Mouse (Mus musculus): ENCODE measurements around the gene Tmem117. TPM values are rescaled to one million over a fixed set of nuclear protein-coding genes. Genes with fewer than 3 reads are reported as not detected.

The Tmem117 gene
- polyA plus RNA-seq (2015; fragmentation: Nextera tagmentation; extraction: Ambion mirVana): 3.3 and 3.8 TPM in 2 replicates

GRCm38 (mm10) chr15:94628830-94629601 lies at the start of gene Tmem117:
Gene Tmem117 (plus strand): TSS chr15:94629232.
- Histone ChIP-seq H3K27me3 (peaks cover 18% of the 10 kb centered on the region), H3K27ac (no peak within 1 kb of the TSS), H3K36me3 (no peaks in the 10 kb centered on the region), H3K4me1 (replicated peaks) (0 out of 2 replicates have a peak, but pooled peaks cover 2% of the 10 kb centered on the region), H3K9me3 (no peaks in the 10 kb centered on the region), H3K4me3 (replicated peaks) (peak within 1 kb of the TSS; percentile 69), H3K4me2 (replicated peaks) (peak within 1 kb of the TSS; percentile 98), H3K9ac (replicated peaks) (peak within 1 kb of the TSS; percentile 78)
- whole genome bisulfite sequencing: under 1% methylated on average over 54 of the region's 96 CpGs
- ATAC-seq: peak; percentile 89

GRCm38 (mm10) chr15:94582000-94582593 lies 46.9 kb upstream of the Tmem117 start:
- no peak overlapping the region for H3K9ac ChIP-seq (replicated peaks)
- no peak for ATAC-seq
- H3K4me1 ChIP-seq (replicated peaks): peaks cover 5% of the 10 kb centered on the region; the same call in 1 of the 2 replicates
- 65% methylated on average over 7 of the region's 7 CpGs for WGBS
- H3K4me3 ChIP-seq (replicated peaks): no peak overlapping the region
- H3K9me3 ChIP-seq: no peaks in the 10 kb centered on the region
- peaks cover 73% of the 10 kb centered on the region for H3K36me3 ChIP-seq
- no peak overlapping the region for H3K27ac ChIP-seq
- H3K27me3 ChIP-seq: no peaks in the 10 kb centered on the region
- H3K4me2 ChIP-seq (replicated peaks): no peak overlapping the region

- Histone ChIP-seq H3K27me3 (no peaks in the 10 kb centered on the region), H3K36me3 (peaks cover 71% of the 10 kb centered on the region), H3K27ac (no peak overlapping the region), H3K9me3 (no peaks in the 10 kb centered on the region), H3K9ac (replicated peaks) (no peak overlapping the region), H3K4me2 (replicated peaks) (no peak overlapping the region), H3K4me1 (replicated peaks) (peaks cover 11% of the 10 kb centered on the region), H3K4me3 (replicated peaks) (no peak overlapping the region)
- no peak for ATAC-seq
- WGBS: 93% methylated on average over 10 of the region's 10 CpGs
Observed at GRCm38 (mm10) chr15:94583153-94583552, 45.9 kb upstream of the Tmem117 start.

- Histone ChIP-seq H3K4me1 (replicated peaks) (peaks cover 21% of the 10 kb centered on the region), H3K9me3 (no peaks in the 10 kb centered on the region), H3K27me3 (no peaks in the 10 kb centered on the region), H3K36me3 (peaks cover 60% of the 10 kb centered on the region), H3K27ac (no peak overlapping the region), H3K9ac (replicated peaks) (no peak overlapping the region), H3K4me3 (replicated peaks) (no peak overlapping the region), H3K4me2 (replicated peaks) (no peak overlapping the region)
- no peak for ATAC-seq
- 88% methylated on average over 4 of the region's 4 CpGs for WGBS
Observed at GRCm38 (mm10) chr15:94584738-94585137, 44.3 kb upstream of the Tmem117 start.

- no peak overlapping the region for H3K27ac ChIP-seq
- WGBS: 92% methylated on average over 9 of the region's 9 CpGs
Observed at GRCm38 (mm10) chr15:94587826-94588715, 41.0 kb upstream of the Tmem117 start.

GRCm38 (mm10) chr15:94589219-94590075 lies 39.6 kb upstream of the Tmem117 start, which contains the start of gene Twf1:
Gene Twf1 (minus strand): TSS chr15:94589889.
- peak within 1 kb of the TSS; percentile 86 for H3K27ac ChIP-seq
- peaks cover 16% of the 10 kb centered on the region for H3K36me3 ChIP-seq
- no peaks in the 10 kb centered on the region for H3K9me3 ChIP-seq
- peak; percentile 100 for ATAC-seq
- peaks cover 21% of the 10 kb centered on the region for H3K4me1 ChIP-seq (replicated peaks)
- peak within 1 kb of the TSS; percentile 97 for H3K9ac ChIP-seq (replicated peaks)
- WGBS: under 1% methylated on average over 54 of the region's 70 CpGs
- H3K4me2 ChIP-seq (replicated peaks): peak within 1 kb of the TSS; percentile 74
- H3K27me3 ChIP-seq: no peaks in the 10 kb centered on the region
- peak within 1 kb of the TSS; percentile 93 for H3K4me3 ChIP-seq (replicated peaks)

More at GRCm38 (mm10) chr15:94587826-94588715, 41.0 kb upstream of the Tmem117 start:
- Histone ChIP-seq H3K9ac (replicated peaks) (no peak overlapping the region), H3K4me1 (replicated peaks) (peaks cover 21% of the 10 kb centered on the region), H3K4me2 (replicated peaks) (peak overlapping the region; percentile 20; the same call in 1 of the 2 replicates), H3K36me3 (peaks cover 29% of the 10 kb centered on the region), H3K4me3 (replicated peaks) (peak overlapping the region; percentile 93; the same call in 1 of the 2 replicates), H3K9me3 (no peaks in the 10 kb centered on the region), H3K27me3 (no peaks in the 10 kb centered on the region)
- ATAC-seq: no peak

- ATAC-seq: no peak
- no peaks in the 10 kb centered on the region for H3K9me3 ChIP-seq
- H3K4me1 ChIP-seq (replicated peaks): peaks cover 21% of the 10 kb centered on the region
- H3K4me2 ChIP-seq (replicated peaks): peak overlapping the region; percentile 50
- no peaks in the 10 kb centered on the region for H3K27me3 ChIP-seq
- H3K36me3 ChIP-seq: peaks cover 9% of the 10 kb centered on the region
- WGBS: 13% methylated on average over 8 of the region's 8 CpGs
- H3K27ac ChIP-seq: no peak overlapping the region
- H3K4me3 ChIP-seq (replicated peaks): peak overlapping the region; percentile 93
- peak overlapping the region; percentile 44; the same call in 1 of the 2 replicates for H3K9ac ChIP-seq (replicated peaks)
Observed at GRCm38 (mm10) chr15:94590083-94590482, 38.9 kb upstream of the Tmem117 start.

- no peaks in the 10 kb centered on the region for H3K9me3 ChIP-seq
- H3K36me3 ChIP-seq: 0 out of 2 replicates have a peak, but pooled peaks cover 2% of the 10 kb centered on the region
- H3K27ac ChIP-seq: no peak overlapping the region
- H3K4me3 ChIP-seq (replicated peaks): no peak overlapping the region
- H3K4me1 ChIP-seq (replicated peaks): peaks cover 19% of the 10 kb centered on the region
- no peak overlapping the region for H3K9ac ChIP-seq (replicated peaks)
- no peaks in the 10 kb centered on the region for H3K27me3 ChIP-seq
- no peak for ATAC-seq
- 92% methylated on average over 4 of the region's 4 CpGs for WGBS
- no peak overlapping the region for H3K4me2 ChIP-seq (replicated peaks)
Observed at GRCm38 (mm10) chr15:94591356-94591755, 37.7 kb upstream of the Tmem117 start.

GRCm38 (mm10) chr15:94593586-94593985 lies 35.4 kb upstream of the Tmem117 start:
- Histone ChIP-seq H3K27me3 (no peaks in the 10 kb centered on the region), H3K9ac (replicated peaks) (no peak overlapping the region), H3K4me3 (replicated peaks) (no peak overlapping the region), H3K4me1 (replicated peaks) (peaks cover 5% of the 10 kb centered on the region), H3K4me2 (replicated peaks) (no peak overlapping the region), H3K9me3 (no peaks in the 10 kb centered on the region), H3K36me3 (no peaks in the 10 kb centered on the region), H3K27ac (no peak overlapping the region)
- ATAC-seq: no peak
- WGBS: 85% methylated on average over 1 of the region's 1 CpGs

GRCm38 (mm10) chr15:94600145-94600707 lies 28.8 kb upstream of the Tmem117 start:
- Histone ChIP-seq H3K27me3 (no peaks in the 10 kb centered on the region), H3K36me3 (no peaks in the 10 kb centered on the region), H3K9ac (replicated peaks) (no peak overlapping the region), H3K27ac (no peak overlapping the region), H3K4me2 (replicated peaks) (no peak overlapping the region), H3K4me3 (replicated peaks) (no peak overlapping the region), H3K9me3 (no peaks in the 10 kb centered on the region), H3K4me1 (replicated peaks) (no peaks in the 10 kb centered on the region)
- ATAC-seq: no peak
- WGBS: 85% methylated on average over 11 of the region's 11 CpGs

GRCm38 (mm10) chr15:94601339-94601738 lies 27.7 kb upstream of the Tmem117 start:
- 22% methylated on average over 3 of the region's 3 CpGs for WGBS

More at GRCm38 (mm10) chr15:94601339-94601738, 27.7 kb upstream of the Tmem117 start:
- Histone ChIP-seq H3K4me2 (replicated peaks) (no peak overlapping the region), H3K9me3 (no peaks in the 10 kb centered on the region), H3K27me3 (no peaks in the 10 kb centered on the region), H3K36me3 (no peaks in the 10 kb centered on the region), H3K4me1 (replicated peaks) (no peaks in the 10 kb centered on the region), H3K9ac (replicated peaks) (no peak overlapping the region), H3K27ac (no peak overlapping the region), H3K4me3 (replicated peaks) (no peak overlapping the region)
- ATAC-seq: no peak
